Mouse (Mus musculus) CH12.LX (cell line): Measurements from ENCODE around the gene Mtmr10.

Experiments
- CTCF ChIP-seq, 2 experiments: IDR thresholded peaks in 1 of 2; conservative IDR thresholded peaks in 1 of 2; 2 replicates each; pipeline ENCODE4 v1.5.1; 2011 to 2012; ENCODE audit warnings: low read depth in 2 of 2, low read length in 2 of 2, improper control_type of control experiment in 1 of 2, inconsistent platforms in 1 of 2, mild to moderate bottlenecking in 1 of 2, moderate library complexity in 1 of 2
- ELF1 ChIP-seq: IDR thresholded peaks from 2 replicates; pipeline ENCODE4 v1.6.1; 2014; ENCODE audit warnings: low read depth, mild to moderate bottlenecking, inconsistent platforms, low read length, improper control_type of control experiment
- EP300 ChIP-seq: IDR thresholded peaks from 2 replicates; pipeline ENCODE4 v1.6.1; 2011; ENCODE audit warnings: low read length, improper control_type of control experiment
- GABPA ChIP-seq: IDR thresholded peaks from 2 replicates; pipeline ENCODE4 v1.6.1; 2012; ENCODE audit warnings: low read depth, low read length, improper control_type of control experiment, inconsistent platforms; ENCODE audit not compliant: insufficient replicate concordance
- MAX ChIP-seq: IDR thresholded peaks from 2 replicates; pipeline ENCODE4 v1.6.1; 2011; ENCODE audit warnings: low read length, improper control_type of control experiment
- POLR2A ChIP-seq: IDR thresholded peaks from 2 replicates; pipeline ENCODE4 v1.6.1; 2011; ENCODE audit warnings: low read depth, mild to moderate bottlenecking, improper control_type of control experiment, low read length
- TCF12 ChIP-seq: IDR thresholded peaks from 2 replicates; pipeline ENCODE4 v1.6.1; 2014; ENCODE audit warnings: low read depth, mild to moderate bottlenecking, inconsistent platforms, low read length, improper control_type of control experiment
- USF2 ChIP-seq: conservative IDR thresholded peaks from 2 replicates; pipeline ENCODE4 v1.6.1; 2011; ENCODE audit warnings: low read depth, low read length, improper control_type of control experiment

- TF ChIP-seq CTCF (conservative IDR thresholded peaks at IDR 0.05 in 1 of 2, IDR thresholded peaks at IDR 0.05 in 1 of 2; ENCODE audit: low read depth in 2 of 2, low read length in 2 of 2) (no peak), POLR2A (no peak), MAX (no peak), TCF12 (no peak), GABPA (no peak), EP300 (no peak), USF2 (no peak), ELF1 (no peak)
Measured at GRCm38 (mm10) chr7:64242424-64242823, 45.0 kb upstream of the Mtmr10 start.
